Mouse (Mus musculus) induced T-regulatory cell, adult 2 months (primary cell): Measurements from ENCODE around the gene Gm4869.

Experiments
- DNase-seq: peaks from one replicate; pipeline ENCODE4 v3.0.0-alpha.2; 2012; ENCODE audit warnings: low read depth

Gm4869 gene

GRCm38 (mm10) chr5:140464943-140465342, 19.5 kb downstream of the Gm4869 start:
- no peak for DNase-seq

- peak; percentile 68 for DNase-seq
These were observed 26.9 kb downstream of the Gm4869 start for GRCm38 (mm10) chr5:140472336-140472735.

GRCm38 (mm10) chr5:140481458-140481857, 36.0 kb downstream of the Gm4869 start:
- no peak for DNase-seq

- no peak for DNase-seq
These were observed 45.7 kb downstream of the Gm4869 start for GRCm38 (mm10) chr5:140491142-140491541.

- no peak for DNase-seq
These were observed 47.3 kb downstream of the Gm4869 start for GRCm38 (mm10) chr5:140492684-140493233.

GRCm38 (mm10) chr5:140498176-140498575, 52.7 kb downstream of the Gm4869 start:
- DNase-seq = no peak

GRCm38 (mm10) chr5:140500736-140501135, 55.3 kb downstream of the Gm4869 start:
- no peak for DNase-seq

GRCm38 (mm10) chr5:140501982-140502836, 56.8 kb downstream of the Gm4869 start:
- peak; percentile 51 for DNase-seq

GRCm38 (mm10) chr5:140502925-140503324, 57.5 kb downstream of the Gm4869 start:
- DNase-seq = peak; percentile 58

GRCm38 (mm10) chr5:140505208-140505780, 59.8 kb downstream of the Gm4869 start, which contains the start of gene Chst12:
Gene Chst12 (plus strand): TSS chr5:140505550.
- DNase-seq = peak; percentile 100

- DNase-seq = peak; percentile 50
These were observed 60.8 kb downstream of the Gm4869 start for GRCm38 (mm10) chr5:140506096-140506794.

GRCm38 (mm10) chr5:140507466-140508208, 62.2 kb downstream of the Gm4869 start:
- DNase-seq = peak; percentile 36

GRCm38 (mm10) chr5:140508686-140509085, 63.2 kb downstream of the Gm4869 start:
- DNase-seq = no peak

- no peak for DNase-seq
These were observed 63.8 kb downstream of the Gm4869 start for GRCm38 (mm10) chr5:140509204-140509603.

GRCm38 (mm10) chr5:140510012-140511000, 64.9 kb downstream of the Gm4869 start:
- no peak for DNase-seq

- peak; percentile 23 for DNase-seq
These were observed 68.5 kb downstream of the Gm4869 start for GRCm38 (mm10) chr5:140513921-140514320.

- DNase-seq = no peak
These were observed 69.5 kb downstream of the Gm4869 start for GRCm38 (mm10) chr5:140514799-140515486.

- DNase-seq = no peak
These were observed 71.9 kb downstream of the Gm4869 start for GRCm38 (mm10) chr5:140517159-140517920.

GRCm38 (mm10) chr5:140517921-140518230, 72.4 kb downstream of the Gm4869 start:
- DNase-seq = peak; percentile 61
